Mouse (Mus musculus) NIH3T3 (cell line): ENCODE results near the gene Ankfn1.

ENCODE experiments used
- DNase-seq: peaks from one replicate; pipeline ENCODE4 v3.0.0-alpha.2; 2012; ENCODE audit warnings: low read depth

Ankfn1 gene

DNA sequence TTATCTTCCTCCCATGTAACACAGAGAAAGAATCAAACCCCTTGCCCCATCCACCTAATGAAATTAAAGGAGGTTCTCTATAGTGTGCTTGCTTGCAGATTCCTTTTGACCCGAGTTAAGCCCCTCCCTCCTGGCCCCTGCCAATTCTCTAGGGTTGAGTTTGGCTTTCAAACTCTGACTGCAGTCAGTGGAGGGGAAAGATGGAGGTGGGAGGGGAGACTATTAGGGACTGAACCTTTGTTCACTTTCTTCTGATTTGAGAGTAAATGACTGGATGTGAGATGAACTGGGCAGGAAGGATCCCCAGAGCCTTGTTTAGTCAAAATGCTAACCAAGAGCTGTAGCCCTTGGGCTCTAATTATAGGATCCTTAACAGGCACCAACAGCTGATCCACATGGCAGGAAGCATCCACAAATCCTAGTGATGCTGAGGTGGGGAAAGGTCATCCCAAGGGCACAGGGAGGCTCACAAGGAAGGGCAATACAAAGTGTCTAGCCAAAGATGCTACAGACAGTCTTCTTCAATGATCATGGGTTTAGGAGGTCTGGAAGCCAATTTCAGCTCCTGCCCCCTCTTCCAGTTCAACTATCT, 103.4 kb downstream of the Ankfn1 start:
- no peak for DNase-seq

DNA sequence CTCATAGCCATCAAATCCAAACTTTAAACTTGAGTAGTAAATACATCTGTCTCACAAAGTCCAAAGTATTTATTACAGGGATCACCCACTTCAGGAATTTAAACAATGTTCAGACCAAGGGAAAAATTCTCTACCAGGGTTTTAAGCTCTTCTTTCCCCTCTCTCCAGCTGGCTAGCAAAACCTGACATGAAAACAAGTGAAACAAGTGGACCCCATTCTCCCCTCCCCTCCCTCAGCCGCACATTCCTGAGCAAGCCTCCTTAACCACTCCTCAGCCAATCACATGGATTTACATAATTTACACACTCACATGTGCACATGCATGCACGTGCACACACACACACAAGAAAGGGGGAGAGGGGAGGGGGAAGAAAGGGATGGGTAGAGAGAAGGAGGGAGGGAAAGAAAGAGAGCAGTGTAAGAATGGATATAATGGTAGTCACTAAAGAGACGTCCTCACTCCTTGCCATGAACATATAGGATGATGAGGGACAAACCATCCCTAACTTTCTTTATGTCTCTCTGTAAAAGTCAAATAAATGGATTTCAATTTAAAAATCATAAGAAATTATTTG, 104.9 kb downstream of the Ankfn1 start:
- no peak for DNase-seq

DNA sequence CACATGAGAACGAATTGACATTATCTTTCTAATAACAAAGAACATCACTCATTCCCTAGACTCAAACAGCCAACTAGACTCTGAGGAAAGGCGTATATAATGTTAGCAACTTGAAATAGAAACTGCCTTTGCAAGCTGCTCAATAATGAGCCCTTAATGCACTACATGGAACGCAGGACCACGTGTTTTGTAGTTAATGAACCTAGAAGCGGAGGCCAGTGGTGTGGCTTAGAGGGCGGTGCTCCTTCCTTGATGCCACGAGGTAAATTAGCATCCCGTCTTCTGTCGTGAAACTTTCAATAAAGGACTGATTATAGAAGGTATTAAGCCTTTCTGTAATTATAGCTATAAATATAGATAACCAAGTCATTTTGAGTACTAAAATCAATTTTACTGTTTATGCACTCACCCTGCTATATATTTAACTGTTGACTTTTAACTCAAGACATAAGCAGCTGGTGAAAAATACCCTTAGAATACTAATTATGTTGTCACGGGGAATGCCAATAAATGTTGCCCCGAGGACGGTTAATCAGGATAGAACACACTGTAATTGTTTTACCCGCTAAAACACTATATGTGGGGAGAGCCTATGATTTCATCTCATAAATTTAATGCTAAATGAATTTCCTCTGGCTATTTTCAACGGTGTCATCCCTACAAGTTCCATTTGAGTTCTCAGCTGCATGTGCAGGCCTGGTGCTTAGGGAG, 112.1 kb downstream of the Ankfn1 start:
- no peak for DNase-seq

DNA sequence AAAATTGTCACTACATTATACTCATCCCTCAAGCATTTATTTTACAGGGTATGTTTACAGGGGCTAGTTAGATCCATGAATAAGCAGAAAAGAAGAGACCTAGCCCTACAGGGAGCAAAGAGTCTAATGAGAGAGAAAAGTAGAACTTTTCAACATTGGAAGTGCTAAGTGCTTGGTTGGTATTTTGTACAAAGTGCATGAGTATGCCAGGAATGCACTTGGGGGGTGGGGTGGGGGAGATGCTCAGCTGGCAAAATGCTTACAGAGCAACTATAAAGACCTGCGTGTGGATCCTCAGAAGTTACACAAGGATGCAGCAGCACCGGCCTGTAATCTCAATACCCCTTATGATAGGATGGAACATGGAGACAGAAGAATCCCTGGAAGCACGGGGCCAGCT, 118.4 kb downstream of the Ankfn1 start:
- no peak for DNase-seq

DNA sequence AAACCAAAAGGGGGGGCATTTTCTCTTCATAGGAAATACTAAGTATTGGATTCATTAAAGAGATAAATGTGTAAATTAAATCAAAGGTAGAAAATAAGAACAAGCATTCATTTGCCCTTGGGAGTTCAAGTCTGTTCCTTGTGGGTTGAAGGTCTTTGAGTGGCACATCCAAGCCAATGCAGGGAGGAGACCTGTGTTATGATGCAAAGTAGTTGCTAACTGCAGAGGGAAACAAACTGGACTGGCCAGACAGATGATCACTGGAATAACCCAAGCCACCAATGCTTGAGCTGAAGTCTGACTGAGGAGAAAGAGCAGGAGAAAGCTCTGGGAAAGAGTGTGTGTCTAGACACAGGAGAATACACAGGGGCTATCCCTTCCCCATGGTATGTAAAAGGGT, 120.9 kb downstream of the Ankfn1 start:
- no peak for DNase-seq

DNA sequence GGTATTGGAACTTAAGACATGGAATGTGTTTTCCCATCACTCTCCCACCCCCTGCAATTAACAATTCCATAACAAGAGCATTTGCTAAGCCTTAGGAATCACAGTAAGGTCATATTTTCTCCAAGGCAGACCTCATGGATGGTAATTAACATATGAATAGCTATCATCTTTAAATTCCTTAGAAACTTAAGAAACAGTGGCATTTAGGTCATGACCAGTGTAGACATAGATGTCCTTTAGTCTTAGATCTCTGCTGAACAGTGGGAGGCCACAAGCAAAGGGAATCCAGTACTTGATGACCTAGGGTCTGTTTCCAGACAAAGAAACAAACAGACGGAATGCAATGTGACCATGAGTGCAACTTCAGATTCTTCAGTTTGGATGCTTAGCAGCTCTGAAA, 141.7 kb downstream of the Ankfn1 start:
- no peak for DNase-seq

DNA sequence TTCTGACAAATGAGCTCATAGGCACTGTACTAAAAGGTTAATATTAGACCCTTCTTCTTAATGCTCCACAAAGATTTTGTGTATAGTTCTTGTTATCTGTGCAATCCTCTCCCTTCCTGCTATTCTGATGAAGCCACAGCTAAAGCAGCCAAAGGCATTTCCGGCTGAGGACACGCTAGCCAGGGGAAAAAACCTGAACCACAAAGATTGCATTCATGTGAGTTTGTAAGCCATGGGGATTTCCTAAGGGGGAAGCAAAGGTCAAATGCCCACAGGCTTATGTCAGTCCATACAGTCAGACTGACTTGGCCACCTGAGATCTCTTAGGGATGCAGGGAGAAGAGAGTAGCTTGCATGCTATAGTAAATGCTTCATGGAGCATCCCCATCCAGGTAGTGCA, 146.1 kb downstream of the Ankfn1 start:
- DNase-seq: peak; percentile 1

DNA sequence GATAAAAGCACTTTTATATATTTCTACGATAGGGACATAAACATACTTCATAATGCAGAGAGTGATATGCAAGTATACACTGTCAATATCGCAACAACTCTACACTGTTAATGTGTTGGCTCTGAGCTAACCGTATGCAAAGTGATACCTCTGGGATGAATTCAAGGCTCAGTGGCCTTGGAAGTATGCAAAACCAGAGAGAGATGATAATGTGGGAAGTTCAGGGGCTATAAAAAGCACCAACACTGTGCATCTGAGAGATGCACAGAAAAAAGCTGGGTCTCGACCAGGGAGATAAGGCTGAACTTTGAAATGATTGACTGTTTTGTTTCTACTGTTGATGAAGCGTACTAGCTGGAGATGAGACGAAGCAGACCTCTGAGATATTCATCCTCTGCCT, 148.9 kb downstream of the Ankfn1 start:
- no peak for DNase-seq

DNA sequence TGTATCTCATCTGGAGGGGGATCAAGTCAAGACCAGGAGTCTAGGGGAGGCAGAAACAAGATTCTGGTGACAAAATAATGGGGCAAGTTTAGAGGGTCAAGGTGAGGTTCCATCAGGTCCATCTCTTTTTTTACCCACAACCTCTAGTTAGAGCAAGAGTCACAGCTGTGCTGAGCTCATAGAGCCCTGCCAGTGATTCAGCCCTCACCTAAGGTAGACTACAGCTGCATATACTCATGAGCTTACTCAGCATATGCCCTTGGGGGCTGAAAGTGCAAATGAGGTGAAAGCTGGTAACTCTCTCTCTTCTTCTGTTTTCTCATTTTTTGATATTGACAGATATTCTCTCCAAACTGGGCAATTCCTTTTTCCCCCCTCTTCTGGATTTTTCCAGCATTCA, 150.2 kb downstream of the Ankfn1 start:
- no peak for DNase-seq

DNA sequence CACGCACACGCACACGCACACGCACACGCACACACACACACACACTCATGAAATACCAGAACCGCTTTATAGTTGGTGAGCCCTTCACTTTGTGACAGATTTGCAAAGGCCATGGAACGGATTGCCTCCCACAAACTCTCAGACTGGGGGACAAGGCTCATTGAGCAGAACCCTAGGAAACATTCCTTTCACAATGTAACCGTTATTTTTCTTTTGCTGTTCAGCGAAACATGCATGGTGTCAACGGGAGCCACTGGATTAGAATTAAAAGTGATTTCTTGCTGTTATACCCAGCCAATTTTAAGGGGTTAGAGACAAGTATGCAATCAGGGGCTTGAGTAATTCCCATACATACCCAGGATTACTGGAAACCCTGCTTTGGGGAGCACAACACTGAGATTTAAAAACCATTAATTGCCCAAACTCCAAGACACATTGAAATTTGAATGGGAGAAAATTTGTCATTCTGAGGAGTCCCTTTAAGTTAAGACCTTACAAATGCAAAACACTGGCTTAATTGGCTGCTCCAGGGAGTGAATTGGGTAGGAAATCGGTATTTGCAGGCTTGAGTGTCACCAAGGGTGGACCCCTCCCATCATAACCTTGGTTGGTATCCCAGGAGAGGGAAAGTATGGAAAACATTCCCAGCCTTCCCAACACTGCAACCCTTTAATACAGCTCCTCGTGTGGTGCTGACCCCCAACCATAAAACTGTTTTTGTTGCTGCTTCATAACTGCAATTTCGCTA, 153.6 kb downstream of the Ankfn1 start:
- no peak for DNase-seq

DNA sequence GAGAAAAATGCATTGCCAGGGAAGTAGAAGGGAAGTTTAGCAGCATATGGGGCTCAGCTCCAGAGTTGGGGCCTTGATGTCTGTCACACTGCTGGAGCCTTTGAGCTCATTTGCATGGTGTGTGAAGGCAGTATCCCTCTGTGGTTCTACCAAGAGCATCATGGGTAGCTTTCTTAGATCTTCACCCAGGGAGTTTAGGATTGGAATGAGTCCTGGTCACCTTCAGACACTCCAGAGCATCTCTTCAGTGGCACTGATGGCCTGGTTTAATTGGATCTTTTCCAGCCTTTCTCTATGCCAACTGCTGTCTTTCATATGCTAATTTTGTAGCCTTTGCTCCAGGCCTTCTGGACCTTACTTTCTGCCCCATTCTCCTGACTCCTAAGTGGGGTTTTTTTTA, 157.5 kb downstream of the Ankfn1 start:
- DNase-seq: no peak

DNA sequence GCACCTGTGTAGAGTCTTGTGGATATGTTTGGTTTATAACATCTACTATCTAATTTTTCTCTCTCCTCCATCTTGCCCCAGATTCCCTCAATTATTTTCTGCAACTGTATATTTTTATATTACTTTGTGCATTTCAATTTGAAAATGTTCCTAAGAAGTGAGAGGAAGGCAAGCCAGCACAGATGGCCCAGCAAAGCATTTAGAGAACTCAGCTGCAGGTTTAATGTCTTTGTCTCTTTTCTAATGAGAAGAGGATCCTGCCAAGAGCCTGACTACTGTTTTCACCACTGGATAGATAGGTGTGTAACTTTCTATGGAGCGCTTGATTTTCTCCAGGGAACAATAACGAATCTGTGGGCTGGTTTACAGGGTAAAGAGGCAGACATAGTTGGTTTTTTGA, 161.6 kb downstream of the Ankfn1 start:
- DNase-seq: no peak

DNA sequence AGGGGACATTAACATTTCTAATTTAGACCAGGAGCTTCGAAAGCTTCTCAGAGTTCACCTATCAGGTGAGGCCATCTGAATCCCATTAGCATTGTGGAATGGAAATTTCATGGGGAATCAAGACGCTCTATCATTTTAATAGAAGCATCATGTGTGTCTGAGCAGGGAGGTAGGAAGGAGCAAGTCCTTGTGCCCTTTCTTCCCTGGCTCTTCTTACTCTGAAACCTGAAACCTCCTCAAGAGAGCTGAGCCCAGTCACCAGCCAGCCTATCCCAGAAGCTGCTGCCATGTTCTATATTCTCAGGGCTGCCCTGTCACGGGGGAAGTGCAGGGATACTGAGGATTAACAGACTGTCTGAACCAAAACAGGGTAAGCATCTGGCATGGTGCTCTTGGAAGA, 165.9 kb downstream of the Ankfn1 start:
- DNase-seq: no peak

DNA sequence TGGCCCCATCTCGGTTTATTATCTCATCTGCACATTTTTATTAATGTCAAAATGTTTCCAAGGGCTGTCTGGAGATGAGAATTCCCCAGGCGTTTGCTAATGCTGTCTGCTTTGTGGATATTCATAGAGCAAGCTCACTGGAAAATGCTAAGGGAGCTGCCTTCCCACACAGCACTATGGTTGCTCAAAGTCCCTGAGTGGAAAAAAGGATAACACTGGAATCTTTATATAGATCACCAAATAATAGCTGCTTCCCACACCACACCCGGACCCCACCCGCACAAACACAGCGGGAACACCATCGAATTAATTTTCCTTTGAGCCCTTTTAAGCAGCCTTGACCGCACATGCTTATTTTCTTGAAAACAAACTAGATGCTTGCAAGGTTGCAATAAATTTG, 169.4 kb downstream of the Ankfn1 start:
- no peak for DNase-seq

DNA sequence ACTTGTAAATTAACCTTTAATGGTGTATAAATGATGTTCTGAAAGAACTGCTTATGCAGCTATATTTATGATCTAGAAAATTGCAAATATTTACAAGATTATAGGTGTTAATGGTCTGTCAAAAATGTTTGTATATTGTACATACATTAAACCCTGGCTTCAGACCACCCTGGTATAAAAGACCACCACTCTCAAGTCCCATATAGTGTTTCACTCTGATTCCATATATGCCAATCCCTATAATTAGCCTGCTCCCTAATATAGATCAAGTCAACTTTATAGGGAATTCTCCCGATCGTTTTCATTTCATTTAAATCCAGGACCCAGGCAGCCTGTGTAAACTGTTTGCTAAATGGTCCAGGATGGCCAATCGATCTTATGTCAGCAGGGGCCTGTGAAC, 170.2 kb downstream of the Ankfn1 start:
- DNase-seq: no peak

DNA sequence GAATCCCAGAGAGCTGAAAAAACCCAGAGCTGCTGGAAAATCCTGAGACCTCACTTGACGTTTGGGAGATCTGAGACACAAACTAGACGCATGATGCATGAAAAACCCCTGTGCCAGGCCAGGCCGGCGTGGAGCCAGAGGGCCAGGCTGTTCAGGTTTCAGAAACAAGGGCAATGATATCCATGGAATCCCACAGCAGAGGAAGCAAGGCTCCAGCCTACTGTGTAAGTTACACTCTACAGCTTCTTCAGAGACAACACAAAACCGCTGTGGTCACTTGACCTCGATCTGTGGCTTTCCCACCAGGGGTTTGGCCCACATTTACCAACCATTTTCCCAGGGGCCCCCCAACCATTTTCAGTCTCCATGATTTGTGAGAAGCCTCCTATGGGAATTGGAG, 171.1 kb downstream of the Ankfn1 start:
- no peak for DNase-seq

DNA sequence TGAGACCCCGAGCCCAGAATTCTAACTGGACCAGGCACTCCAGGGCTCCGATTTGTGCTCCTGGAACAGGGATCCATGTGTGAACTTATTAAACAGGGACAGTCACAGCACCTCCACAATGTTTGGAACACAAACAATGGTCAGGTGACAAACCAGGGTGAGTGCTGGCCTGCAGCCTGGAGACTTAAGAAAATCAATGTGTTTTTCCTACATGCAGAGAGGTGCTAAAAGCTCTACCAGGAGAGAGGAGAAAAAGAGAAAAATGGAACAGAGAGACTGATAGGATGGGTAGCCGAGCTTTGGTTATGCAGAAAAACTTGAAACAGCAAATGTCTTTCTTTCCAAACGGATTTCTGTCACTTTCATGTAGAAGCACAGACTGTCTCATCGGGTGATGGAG, 174.5 kb downstream of the Ankfn1 start:
- DNase-seq: no peak

DNA sequence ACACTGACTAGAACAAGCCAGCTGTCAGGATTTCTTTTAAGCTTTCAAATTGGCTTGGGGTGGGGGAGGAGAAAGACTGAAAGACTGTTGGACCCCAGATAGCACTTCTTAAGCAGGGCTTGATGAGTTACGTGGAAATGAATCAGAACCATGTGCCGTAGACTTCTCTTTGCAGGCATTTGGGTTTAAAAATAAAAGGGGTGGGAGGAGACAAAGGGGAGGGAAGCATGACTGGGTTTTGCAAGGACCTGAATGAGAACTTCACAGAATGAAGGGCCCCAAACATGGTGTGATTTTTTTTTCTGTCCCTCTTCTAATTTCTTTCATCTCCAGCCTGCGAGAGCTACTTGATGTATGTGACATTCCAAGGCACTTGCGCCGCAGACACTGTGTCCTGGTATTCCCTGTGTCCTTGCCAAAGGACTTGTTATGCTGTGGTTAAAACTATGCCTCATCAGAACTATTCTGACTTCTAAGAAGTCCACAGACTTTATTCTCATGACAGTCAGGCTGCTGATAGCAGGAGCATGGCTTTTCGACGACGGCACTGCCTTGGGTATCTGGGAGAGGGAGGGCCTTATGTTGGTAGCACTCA, 176.4 kb downstream of the Ankfn1 start:
- DNase-seq: no peak

DNA sequence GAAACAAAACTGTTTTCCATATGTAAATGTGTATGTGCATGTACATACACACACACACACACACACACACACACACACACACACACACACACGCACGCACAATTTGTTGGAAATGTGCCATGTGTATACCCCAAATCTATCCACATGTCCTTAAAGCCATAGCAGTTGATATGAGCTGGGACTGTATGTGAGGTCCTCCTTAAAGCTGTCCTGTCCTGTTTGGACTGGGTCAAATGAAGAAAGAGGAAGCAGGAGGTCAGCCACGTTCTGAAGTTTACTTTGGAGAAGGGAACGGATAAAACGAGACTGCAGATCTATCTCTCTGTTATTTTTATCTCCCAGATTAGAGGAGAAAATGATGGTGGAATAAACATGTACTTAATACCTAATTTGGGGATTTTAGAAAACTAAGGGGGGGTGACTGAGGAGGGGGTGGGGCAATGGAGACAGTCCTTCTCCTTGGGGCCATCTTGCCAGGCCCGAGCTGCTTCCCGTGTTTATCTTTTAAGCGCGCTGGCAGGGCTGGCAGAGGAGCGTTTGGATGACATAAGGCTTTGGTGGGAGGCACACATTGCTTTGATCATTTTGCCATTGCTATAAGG, 187.1 kb downstream of the Ankfn1 start:
- no peak for DNase-seq

DNA sequence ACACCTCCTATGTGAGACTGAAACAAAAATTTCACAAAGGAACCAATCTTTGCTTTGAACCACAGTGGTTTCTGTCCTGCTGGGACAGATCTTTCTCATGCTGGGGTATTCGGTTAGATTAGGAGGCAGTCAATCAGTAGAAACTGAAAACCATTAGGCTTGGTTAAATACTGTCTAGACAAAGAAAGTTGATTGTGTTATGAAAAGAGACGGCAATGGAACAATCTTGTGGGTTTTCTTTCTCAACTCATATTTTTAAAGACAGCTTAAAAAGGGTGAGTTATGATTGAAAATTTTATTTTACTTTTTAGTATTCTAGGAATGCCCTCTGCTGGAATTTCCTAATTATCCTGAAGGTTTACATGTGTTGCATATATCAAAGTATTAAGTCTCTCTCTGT, 191.1 kb downstream of the Ankfn1 start:
- DNase-seq: no peak

DNA sequence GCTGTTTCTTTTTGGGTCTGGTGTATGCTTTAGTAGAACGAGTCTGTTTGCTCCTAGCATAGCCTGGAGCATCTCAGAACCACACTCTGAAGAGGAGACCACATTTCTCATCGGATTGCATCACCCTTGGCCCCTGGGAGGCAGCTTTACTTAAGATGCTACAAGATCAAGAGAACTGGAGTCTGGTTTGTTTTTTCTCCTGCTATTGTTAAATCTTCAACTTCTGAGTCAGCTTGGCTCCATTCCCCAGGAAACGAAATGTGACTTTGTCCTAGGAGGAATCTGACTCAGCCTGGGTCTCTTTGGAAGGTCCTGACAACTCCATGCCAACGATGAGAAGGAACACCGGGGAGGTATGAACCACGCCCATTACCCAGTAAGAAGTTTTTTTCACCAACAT, 197.6 kb downstream of the Ankfn1 start:
- peak; percentile 12 for DNase-seq

DNA sequence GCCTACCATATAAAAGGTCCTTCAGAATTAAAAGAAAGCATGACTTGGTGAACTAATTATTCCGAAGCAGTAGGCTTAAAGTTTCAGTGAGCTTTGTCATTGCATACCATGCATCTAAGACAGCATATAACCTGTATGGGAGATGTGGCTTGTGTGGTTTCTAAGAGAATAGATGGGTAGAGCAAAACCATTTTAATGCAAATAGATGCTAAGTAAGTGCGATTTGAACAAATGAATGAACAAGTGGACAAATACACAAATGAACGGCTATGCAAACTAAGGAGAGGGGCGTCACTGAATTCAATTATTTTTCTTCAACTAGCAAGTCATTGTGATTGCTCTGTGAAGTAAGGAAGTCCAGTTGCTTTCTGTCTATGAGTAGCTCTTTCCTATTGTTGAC, 198.3 kb downstream of the Ankfn1 start:
- no peak for DNase-seq
